Mouse (Mus musculus) frontal cortex, postnatal 10 days (tissue): ENCODE measurements around the gene Ampd2.

Experiments
- DNase-seq, 2 experiments: peaks; one replicate each; pipeline ENCODE4 v3.0.0; 2022; ENCODE audit warnings: low spot score in 2 of 2, mixed read lengths in 1 of 2

The Ampd2 gene

GRCm38 (mm10) chr3:108094976-108095760 lies 8.7 kb upstream of the Ampd2 start:
- no peak for DNase-seq

GRCm38 (mm10) chr3:108094146-108094545 lies 7.7 kb upstream of the Ampd2 start:
- DNase-seq = no peak

DNA sequence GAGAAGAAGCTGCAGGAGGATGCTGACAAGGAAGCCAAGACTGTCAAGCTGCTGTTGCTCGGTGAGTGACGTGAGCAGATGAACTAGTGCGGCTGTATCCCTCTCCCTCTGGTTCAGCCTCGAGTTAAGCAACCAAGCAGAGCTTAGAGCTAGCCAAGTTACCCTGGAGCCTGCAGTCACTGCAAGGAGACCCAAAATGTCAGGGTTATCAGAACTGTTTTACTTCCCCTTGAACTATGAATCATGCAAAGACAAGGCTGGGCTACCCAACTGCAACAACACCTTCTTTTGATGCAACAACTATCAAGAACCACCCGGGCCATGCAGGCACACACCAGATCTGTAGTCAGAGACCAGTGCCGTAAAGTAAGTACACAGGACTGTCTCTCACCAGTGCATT lies 6.9 kb upstream of the Ampd2 start:
- no peak for DNase-seq

GRCm38 (mm10) chr3:108092536-108093115 lies 6.2 kb upstream of the Ampd2 start, which contains the start of gene Gnat2:
Gene Gnat2, plus strand, starts transcription at chr3:108092789.
- DNase-seq = no peak

DNA sequence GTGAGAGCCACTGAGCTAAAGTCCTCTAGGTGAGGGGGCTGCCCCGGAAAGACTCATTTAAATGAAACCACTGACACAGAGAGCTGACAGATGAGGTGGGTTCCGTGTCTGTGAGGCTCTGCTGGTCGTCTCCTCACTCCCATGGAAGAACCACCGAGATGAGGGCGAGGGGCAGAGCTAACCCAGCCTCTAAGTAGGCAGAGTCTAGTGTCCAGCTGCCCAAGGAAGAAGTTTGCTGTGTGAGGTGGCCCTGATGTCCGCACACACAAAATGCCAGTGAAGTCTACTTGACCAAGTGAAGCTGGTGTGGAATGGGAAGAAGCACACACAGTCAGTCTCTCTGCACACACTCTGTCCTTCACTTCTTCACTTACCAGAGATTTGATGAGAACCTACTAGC lies 5.6 kb upstream of the Ampd2 start:
- DNase-seq = no peak

DNA sequence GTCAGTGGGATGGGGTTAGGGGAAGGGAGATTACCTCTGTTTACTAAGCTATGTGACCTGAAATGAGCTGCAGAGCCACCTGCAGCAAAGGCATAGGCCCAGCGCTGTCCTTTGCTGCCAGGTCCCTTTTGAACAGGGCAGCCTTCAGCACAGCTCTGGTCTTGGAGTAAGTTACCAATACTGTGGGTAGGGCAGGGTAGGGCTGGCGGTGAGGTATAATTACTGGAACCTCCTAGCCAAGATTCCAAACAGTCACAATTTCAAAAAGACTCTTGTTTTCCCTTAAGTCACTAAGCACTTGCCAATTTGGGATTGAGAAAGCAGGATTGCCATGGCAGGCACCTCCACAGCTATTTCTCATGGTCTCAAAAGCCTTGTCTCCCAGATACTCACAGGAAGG lies 4.1 kb upstream of the Ampd2 start:
- no peak for DNase-seq

DNA sequence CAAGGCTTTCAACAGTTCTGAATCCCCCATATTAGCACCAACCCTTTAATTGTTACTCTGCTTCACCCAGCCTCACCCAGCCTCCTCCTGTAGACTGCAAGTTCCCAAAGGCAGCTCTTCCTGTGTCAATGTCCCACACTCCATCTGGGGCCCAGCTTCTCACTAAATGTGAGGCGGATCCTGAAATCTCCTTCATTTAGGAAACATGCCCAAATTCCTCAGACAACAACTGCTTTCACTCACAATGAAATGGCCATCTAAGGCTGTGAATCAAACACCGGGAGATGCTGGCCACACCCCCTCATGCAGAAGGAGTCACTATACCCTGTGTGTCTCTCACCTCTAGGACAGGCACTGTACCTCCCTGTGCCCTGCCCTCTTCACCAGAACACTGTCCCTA lies 3.5 kb upstream of the Ampd2 start:
- DNase-seq = no peak

GRCm38 (mm10) chr3:108088842-108089380 lies 2.5 kb upstream of the Ampd2 start:
- no peak for DNase-seq

GRCm38 (mm10) chr3:108087329-108087728 lies 878 bp upstream of the Ampd2 start:
- DNase-seq = no peak

DNA sequence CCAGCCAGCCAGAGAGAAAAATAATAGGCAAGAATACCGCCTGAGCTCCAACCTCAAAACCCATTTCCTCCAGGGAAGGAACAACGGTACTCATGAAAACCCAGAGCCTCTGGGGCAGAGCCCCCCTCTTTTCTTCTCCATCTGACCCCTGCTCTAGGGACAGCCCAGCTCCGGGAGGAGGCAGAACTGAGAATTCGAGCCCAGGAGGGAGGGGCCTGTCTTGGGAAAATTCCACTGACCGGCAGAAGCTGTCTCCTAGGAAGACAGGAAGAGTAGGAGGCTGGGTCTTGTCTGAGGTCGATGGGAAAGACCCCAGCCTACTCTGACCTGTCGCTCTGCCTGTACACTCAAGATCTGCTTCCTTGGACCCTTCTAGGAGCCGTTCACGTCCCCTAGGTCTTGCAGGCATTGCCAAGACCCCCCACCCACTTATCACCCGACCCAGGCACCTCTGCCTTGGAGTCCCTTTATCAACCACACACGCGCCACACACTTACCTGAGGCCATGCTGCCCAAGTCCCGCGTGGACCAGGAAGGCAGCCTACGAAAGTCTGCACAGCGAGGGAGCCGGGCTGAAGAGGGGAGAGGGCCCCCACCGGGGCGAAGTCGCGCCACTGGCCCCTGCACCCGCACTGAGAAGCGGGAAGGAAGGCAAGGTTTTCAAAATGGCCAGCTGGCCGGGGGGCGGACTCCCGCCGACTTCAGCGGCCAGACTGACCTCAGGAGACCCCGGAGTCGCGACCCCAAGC lies 556 bp downstream of the Ampd2 start:
- DNase-seq = peak in 1 of 2 experiments; percentile 55

DNA sequence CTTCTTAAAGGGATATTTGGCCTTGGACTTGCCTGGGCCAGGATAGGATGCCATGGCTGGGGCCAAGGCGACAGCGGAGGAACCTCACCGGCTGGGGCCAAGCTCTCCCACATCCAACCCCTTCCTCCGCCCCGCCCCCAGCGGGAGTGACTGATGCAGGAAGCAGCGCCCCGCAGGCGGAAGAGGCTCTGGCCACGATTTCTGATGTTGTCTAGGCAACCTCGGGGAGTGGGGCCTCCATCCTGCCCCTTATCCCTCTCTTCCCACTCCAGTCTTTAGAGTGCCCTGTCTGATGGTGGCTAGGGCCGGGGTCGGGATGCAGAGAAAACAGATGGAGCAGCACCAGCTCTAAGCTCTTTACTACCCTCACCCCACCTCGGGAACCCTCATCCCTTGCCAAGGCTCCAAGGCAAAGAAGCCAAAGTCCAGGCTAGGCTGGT lies 1.1 kb downstream of the Ampd2 start:
- DNase-seq = peak; percentile 88 to 92

- no peak for DNase-seq
Measured at GRCm38 (mm10) chr3:108084767-108085270, 1.6 kb downstream of the Ampd2 start.

GRCm38 (mm10) chr3:108083904-108084407 lies 2.5 kb downstream of the Ampd2 start:
- no peak for DNase-seq

DNA sequence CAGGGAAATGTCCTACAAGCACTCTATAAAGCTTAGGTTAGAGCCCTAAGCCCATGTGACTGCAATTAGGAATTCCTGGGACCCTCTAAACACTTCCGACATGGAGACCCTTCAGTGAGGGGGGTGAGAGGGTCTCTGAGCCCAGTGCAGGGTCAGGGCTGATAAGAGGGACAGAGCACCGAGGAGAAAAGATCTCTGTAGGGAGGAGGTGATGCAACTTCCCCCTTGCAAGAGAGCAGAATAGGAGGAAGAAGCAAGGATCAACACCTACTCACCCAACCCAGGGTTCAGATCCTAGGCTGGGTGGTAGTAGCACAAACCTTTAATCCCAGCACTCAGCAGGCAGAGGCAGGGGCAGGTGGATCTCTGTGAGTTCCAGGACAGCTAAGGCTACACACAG lies 3.3 kb downstream of the Ampd2 start:
- no peak for DNase-seq

GRCm38 (mm10) chr3:108082251-108082875 lies 4.1 kb downstream of the Ampd2 start:
- no peak for DNase-seq

GRCm38 (mm10) chr3:108081681-108082080 lies 4.8 kb downstream of the Ampd2 start:
- no peak for DNase-seq

DNA sequence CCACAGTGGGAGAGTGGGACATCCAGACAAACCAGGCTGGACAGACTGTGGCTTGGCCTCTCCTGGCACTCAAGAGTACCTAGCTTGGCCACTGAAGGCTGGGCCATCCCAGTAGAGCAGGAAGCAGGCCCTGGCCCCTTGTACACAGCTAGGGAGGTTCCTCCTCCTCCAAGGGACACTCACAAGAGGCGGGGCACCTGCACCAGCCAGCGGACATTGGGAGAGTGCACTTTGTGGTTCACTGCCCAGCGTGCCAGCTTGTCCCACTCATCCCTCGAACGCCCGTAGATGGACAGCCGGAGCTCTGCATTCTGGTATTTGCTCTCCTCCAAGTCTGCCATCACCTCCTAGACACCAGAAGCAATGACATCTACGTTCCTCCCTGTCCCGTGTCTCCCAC lies 9.6 kb downstream of the Ampd2 start:
- DNase-seq = no peak

DNA sequence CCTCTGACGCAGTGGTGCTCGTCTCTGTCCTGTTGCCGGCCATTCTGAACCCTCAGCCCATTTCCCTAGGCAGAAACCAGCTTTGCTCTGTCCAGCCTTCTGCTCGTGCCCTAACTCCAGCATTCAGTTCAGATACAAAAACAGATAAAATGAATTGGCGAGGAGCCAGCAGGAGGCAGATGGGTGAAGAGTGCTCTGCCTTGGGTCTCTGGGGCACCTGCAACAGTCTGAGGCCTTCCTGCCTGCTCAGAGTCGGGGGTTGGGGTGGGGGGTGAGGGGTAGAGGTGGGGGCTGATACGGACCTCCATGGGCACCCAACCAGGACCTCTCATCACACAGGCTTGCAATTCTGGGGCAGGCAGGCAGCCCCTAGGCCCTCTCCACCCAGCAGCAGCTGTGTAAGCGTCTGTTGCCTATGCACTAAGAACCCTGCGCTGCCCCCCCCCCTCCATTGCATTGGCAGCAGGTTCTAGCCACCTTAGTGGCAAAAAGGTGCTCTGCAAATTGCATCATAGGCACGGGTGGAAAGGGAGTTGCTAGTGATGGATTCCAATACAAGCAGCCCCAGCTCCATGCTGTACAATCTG lies 13.4 kb downstream of the Ampd2 start:
- no peak for DNase-seq

DNA sequence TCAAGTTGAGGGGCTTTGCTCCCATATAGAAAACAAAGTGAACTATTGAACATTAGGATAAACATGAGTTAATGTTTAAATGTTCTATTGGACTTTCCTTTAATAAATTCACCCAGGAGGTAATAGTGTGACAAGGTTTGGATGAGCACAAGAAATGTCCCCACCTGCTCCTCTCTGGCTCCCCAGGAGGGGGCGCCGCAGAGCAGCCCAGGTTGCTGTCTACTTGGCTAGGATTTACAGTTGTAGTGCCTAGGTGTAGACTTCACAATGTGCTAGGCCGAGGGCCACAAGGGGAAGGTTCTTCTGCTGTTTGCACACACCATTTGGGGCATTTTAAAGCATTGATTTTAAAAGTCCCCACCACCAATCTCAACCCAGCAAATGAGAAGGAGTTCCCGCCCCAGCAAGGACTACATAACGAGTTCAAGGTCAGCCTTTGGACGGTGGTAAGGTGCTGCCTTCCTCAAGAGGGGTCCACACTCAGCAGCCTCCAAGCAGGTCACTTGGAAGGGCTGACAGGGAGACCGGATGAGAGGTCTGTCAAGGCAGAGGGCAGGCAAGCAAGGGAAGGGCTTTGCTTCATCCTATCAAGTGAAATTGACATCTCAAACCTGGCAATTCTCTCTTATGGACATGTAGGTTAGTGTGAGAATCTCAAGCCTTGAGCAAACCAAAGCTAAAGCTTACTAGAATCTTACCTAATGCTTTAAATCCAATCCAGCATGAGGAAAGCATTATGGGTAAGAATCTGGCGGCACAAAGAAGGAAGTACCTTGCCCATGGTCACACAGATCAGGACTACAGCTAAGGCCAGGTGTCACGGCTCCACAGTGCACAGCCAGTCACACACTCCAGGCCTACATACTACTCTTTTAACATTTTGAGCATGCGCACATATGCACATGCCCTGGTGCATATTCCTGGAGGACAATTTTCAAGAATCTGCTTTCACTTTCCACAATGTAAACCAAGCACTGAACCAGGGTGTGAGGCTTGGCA lies 15.9 kb downstream of the Ampd2 start:
- no peak for DNase-seq
